Mouse (Mus musculus) layer of hippocampus, postnatal 10 days (tissue): ENCODE results near the gene Myoc. TPM values are rescaled to one million over a fixed set of nuclear protein-coding genes. Genes with fewer than 3 reads are reported as not detected.

ENCODE experiments used
- DNase-seq, 2 experiments: peaks; one replicate each; pipeline ENCODE4 v3.0.0; 2021; ENCODE audit warnings: low spot score in 2 of 2
- microRNA-seq, 2 experiments: library from miRNA; unstranded; fragments of <30 nt; microRNA quantifications; one replicate each; pipeline ENCODE4 v1.2.0; 2021
- total RNA-seq, 2 experiments: library from RNA; stranded (reverse); gene quantifications; 2 replicates each; pipeline ENCODE4 v1.2.3; 2021

The Myoc gene
- total RNA-seq, 2 experiments from 2014 or later: 8.3 to 10.0 TPM

- DNase-seq: no peak
These were observed 7.2 kb downstream of the Myoc start for GRCm38 (mm10) chr1:162646083-162646686.

- no peak for DNase-seq
These were observed 9.5 kb downstream of the Myoc start for GRCm38 (mm10) chr1:162648416-162648815.

GRCm38 (mm10) chr1:162658119-162658518 lies 19.2 kb downstream of the Myoc start, which contains the start of gene Myocos:
Gene Myocos, minus strand, starts transcription at chr1:162658219.
- no peak for DNase-seq

GRCm38 (mm10) chr1:162660276-162660860 lies 21.4 kb downstream of the Myoc start:
- DNase-seq: no peak

GRCm38 (mm10) chr1:162664826-162665475 lies 26.0 kb downstream of the Myoc start:
- DNase-seq: peak; percentile 78 to 84

- no peak for DNase-seq
These were observed 26.7 kb downstream of the Myoc start for GRCm38 (mm10) chr1:162665486-162666174.

GRCm38 (mm10) chr1:162693721-162694120 lies 54.8 kb downstream of the Myoc start:
- no peak for DNase-seq

GRCm38 (mm10) chr1:162697866-162698265 lies 58.9 kb downstream of the Myoc start:
- no peak for DNase-seq

Small RNAs within 50 kb of the gene (microRNA-seq; reads per million reads assigned to microRNA genes)
- 0 reads per million in 2 experiments for gene Gm27616

Other genes starting within 250 kb of the Myoc start
- 10 to 100 TPM; 65.9 to 73.9 TPM for gene Dnm3, start 161.1 kb upstream of the Myoc start, total RNA-seq
- 10 to 100 TPM; 11.6 to 16.1 TPM for gene Mettl13, start 90.6 kb upstream of the Myoc start, total RNA-seq
- gene Vamp4, start 68.6 kb upstream of the Myoc start, total RNA-seq: 10 to 100 TPM; 72.0 to 72.3 TPM
- not detected for gene Myocos, start 19.1 kb downstream of the Myoc start, total RNA-seq
- 100 to 1,000 TPM; 172 to 179 TPM for gene Prrc2c, start 101.4 kb downstream of the Myoc start, total RNA-seq
- gene Fmo4, start 174.8 kb downstream of the Myoc start, total RNA-seq: under 1 TPM in 1 of 2 experiments, not detected in 1; 0.23 TPM
- 10 to 100 TPM; 25.9 to 28.7 TPM for gene Fmo1, start 227.5 kb downstream of the Myoc start, total RNA-seq